Mouse (Mus musculus): Measurements from ENCODE around the gene Kank1.

Kank1 gene

DNA sequence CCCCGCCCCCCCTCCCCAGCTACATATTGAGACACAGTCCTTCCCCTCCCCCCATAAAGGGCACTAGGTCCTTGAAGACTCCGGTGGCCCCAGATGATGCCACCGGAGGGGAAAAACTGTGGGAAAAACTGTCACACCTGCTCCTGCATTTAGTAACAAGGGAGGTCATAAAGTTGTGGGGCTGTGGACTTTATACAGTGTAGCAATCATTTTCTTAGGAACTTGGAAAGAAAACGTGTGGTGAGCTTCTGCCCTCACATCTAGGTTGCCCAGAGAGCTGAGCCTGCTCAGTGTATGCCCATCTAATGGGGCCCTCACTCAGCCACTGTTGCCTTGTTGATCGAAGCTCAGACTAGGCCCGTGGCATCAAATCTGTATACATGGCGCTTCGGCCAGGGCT lies 9.3 kb downstream of the Kank1 start:
- Histone ChIP-seq H3K4me3 (replicated peaks; ENCODE audit: low read length) (no peak overlapping the region), H3K27me3 (ENCODE audit: insufficient read depth, low read length) (no peaks in the 10 kb centered on the region)
- TF ChIP-seq POU5F1 (IDR thresholded peaks at IDR 0.05; ENCODE audit: borderline replicate concordance, low read length): no peak
- TF ChIP-seq CTCF (conservative IDR thresholded peaks at IDR 0.05; ENCODE audit: low read length): no peak
- no peak for TF ChIP-seq NANOG (IDR thresholded peaks at IDR 0.05; ENCODE audit: borderline replicate concordance, low read length)

DNA sequence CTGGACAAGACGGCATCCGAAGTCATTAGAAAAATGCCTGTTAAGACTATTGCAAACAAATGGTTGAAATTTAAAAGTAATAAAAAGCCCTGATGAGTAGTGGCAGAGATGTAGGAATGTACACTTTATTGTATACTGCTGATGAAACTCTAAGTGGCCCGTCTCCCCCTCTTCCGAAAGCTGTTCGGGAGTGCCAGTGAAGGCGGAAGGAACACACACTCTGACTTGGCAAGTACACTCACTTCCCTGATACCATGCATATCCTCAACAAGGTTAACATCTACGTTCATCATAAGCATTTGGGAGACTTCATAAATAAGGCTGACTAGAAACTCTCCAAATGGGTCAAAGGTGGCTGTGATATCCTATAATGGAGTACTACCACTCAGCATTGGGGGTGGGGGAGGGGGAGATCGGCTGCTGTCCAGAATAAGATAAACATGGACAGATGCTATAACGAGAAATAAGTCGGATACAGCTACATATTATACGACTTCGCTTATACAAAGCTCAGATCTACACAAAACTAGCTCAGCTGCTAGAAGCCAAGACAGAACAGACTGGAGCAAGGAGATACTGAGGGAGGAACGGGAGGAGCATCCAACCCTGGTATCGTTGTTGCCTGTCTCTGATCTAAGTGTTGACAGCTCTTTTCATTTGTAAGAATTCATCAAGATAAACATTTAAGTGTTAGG lies 11.2 kb downstream of the Kank1 start:
- Histone ChIP-seq H3K9me3 (ENCODE audit: low read length) (no peaks in the 10 kb centered on the region), H3K4me3 (replicated peaks; ENCODE audit: low read length) (no peak overlapping the region), H3K4me1 (replicated peaks; ENCODE audit: low read depth, low read length) (peaks cover 15% of the 10 kb centered on the region), H3K36me3 (ENCODE audit: insufficient read depth, low read length) (no peaks in the 10 kb centered on the region), H3K27me3 (ENCODE audit: insufficient read depth, low read length) (no peaks in the 10 kb centered on the region)
- no peak for TF ChIP-seq CTCF (conservative IDR thresholded peaks at IDR 0.05; ENCODE audit: low read length)
- TF ChIP-seq POU5F1 (IDR thresholded peaks at IDR 0.05; ENCODE audit: borderline replicate concordance, low read length): no peak
- no peak for TF ChIP-seq NANOG (IDR thresholded peaks at IDR 0.05; ENCODE audit: borderline replicate concordance, low read length)

More for the DNA sequence above, 9.3 kb downstream of the Kank1 start:
- Histone ChIP-seq H3K4me1 (replicated peaks; ENCODE audit: low read depth, low read length) (peaks cover 29% of the 10 kb centered on the region), H3K9me3 (ENCODE audit: low read length) (no peaks in the 10 kb centered on the region), H3K36me3 (ENCODE audit: insufficient read depth, low read length) (no peaks in the 10 kb centered on the region)

DNA sequence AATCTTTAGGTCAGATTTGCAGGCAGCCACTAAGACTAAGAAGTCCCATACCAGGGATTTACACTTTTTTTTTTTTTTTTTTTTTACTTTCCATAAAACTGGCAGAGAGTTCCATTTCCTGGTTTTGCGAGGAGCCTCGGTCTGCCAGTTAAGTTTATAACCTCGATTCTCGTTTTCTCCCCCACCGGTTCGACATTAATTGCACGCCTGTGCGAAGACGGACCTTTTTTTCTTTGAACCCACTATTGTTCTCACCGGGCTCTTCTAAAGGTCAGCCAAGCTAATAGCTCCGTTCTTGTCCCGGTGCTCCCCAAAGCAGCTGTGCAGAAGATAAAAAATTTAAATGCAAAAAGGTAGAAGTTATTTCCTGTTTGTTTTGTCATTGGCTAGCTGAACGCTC lies 12.5 kb downstream of the Kank1 start:
- TF ChIP-seq CTCF (conservative IDR thresholded peaks at IDR 0.05; ENCODE audit: low read length): no peak
- no peak for TF ChIP-seq NANOG (IDR thresholded peaks at IDR 0.05; ENCODE audit: borderline replicate concordance, low read length)
- Histone ChIP-seq H3K4me1 (replicated peaks; ENCODE audit: low read depth, low read length) (peaks cover 10% of the 10 kb centered on the region), H3K27me3 (ENCODE audit: insufficient read depth, low read length) (no peaks in the 10 kb centered on the region), H3K4me3 (replicated peaks; ENCODE audit: low read length) (no peak overlapping the region), H3K9me3 (ENCODE audit: low read length) (no peaks in the 10 kb centered on the region), H3K36me3 (ENCODE audit: insufficient read depth, low read length) (no peaks in the 10 kb centered on the region)

DNA sequence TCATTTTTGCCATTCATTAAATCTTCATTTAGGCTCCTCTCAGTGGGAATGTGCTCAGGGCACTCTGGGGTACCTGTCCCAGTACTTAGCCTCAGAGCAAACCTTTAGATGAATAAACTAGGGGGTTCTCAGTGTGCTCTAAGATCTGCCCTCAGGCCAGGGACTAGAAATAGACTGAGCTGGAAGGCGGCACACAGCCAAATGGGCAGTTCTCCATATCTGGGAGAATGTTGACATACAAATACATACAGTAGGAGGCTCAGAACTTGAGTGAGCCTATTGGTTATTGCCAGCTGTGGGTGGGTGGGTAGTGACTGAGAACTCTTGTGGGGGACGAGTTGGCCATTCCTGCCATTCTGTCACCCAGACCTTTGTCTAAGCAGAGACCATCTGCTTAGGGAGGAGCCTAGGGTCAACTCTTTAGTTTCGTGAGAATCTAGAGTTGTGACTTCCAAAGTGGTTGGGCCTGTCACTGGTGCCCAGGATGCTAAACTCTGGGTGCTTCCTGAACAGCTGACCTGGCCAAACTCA lies 14.9 kb downstream of the Kank1 start:
- Histone ChIP-seq H3K36me3 (ENCODE audit: insufficient read depth, low read length) (no peaks in the 10 kb centered on the region), H3K4me3 (replicated peaks; ENCODE audit: low read length) (no peak overlapping the region), H3K9me3 (ENCODE audit: low read length) (no peaks in the 10 kb centered on the region), H3K4me1 (replicated peaks; ENCODE audit: low read depth, low read length) (peaks cover 9% of the 10 kb centered on the region), H3K27me3 (ENCODE audit: insufficient read depth, low read length) (no peaks in the 10 kb centered on the region)
- TF ChIP-seq CTCF (conservative IDR thresholded peaks at IDR 0.05; ENCODE audit: low read length) (no peak), POU5F1 (IDR thresholded peaks at IDR 0.05; ENCODE audit: borderline replicate concordance, low read length) (no peak), NANOG (IDR thresholded peaks at IDR 0.05; ENCODE audit: borderline replicate concordance, low read length) (no peak)

DNA sequence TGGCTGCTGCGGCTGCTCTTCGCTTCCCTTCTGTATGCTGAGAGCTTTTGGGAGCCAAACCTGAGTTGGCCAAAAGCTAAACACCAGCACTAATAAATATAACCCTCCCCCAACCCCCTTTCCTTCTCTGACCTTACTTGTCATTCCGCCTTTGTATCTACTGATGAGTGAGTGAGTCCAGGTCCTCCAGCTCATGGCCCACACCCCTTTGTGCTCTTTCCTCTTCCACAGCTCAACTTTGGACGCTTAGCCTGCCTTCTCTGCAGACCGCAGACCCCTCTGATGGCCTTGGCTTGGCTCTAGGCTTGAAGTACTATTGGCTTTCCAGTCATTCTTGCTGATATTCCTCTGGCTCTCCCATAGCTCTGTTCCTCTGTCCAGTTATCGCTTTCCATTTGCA lies 16.4 kb downstream of the Kank1 start:
- TF ChIP-seq NANOG (IDR thresholded peaks at IDR 0.05; ENCODE audit: borderline replicate concordance, low read length) (no peak), CTCF (conservative IDR thresholded peaks at IDR 0.05; ENCODE audit: low read length) (no peak), POU5F1 (IDR thresholded peaks at IDR 0.05; ENCODE audit: borderline replicate concordance, low read length) (no peak)
- Histone ChIP-seq H3K4me3 (replicated peaks; ENCODE audit: low read length) (no peak overlapping the region), H3K27me3 (ENCODE audit: insufficient read depth, low read length) (no peaks in the 10 kb centered on the region), H3K9me3 (ENCODE audit: low read length) (no peaks in the 10 kb centered on the region), H3K4me1 (replicated peaks; ENCODE audit: low read depth, low read length) (peaks cover 9% of the 10 kb centered on the region), H3K36me3 (ENCODE audit: insufficient read depth, low read length) (no peaks in the 10 kb centered on the region)

DNA sequence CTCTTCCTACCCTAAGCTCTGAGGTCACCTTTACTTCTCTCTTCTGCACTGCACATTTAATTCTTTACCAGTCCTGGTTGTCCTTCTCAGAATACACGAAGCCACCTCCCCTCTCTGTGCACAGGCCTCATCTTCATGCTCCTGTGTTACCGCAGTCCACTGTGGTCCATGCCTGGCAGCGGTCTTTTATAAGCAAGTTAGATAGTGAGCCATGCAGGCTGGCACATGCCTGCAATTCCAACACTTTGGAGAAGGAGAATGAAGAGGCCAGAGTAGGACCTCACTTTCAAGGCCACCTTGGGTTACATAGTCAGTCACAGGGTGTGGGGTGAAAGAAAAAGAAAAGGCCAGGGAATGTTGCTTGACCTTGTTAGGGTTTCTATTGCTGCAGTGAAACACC lies 16.9 kb downstream of the Kank1 start:
- TF ChIP-seq POU5F1 (IDR thresholded peaks at IDR 0.05; ENCODE audit: borderline replicate concordance, low read length) (no peak), CTCF (conservative IDR thresholded peaks at IDR 0.05; ENCODE audit: low read length) (no peak), NANOG (IDR thresholded peaks at IDR 0.05; ENCODE audit: borderline replicate concordance, low read length) (no peak)
- Histone ChIP-seq H3K27me3 (ENCODE audit: insufficient read depth, low read length) (no peaks in the 10 kb centered on the region), H3K9me3 (ENCODE audit: low read length) (no peaks in the 10 kb centered on the region), H3K4me3 (replicated peaks; ENCODE audit: low read length) (no peak overlapping the region), H3K36me3 (ENCODE audit: insufficient read depth, low read length) (no peaks in the 10 kb centered on the region), H3K4me1 (replicated peaks; ENCODE audit: low read depth, low read length) (peaks cover 8% of the 10 kb centered on the region)

DNA sequence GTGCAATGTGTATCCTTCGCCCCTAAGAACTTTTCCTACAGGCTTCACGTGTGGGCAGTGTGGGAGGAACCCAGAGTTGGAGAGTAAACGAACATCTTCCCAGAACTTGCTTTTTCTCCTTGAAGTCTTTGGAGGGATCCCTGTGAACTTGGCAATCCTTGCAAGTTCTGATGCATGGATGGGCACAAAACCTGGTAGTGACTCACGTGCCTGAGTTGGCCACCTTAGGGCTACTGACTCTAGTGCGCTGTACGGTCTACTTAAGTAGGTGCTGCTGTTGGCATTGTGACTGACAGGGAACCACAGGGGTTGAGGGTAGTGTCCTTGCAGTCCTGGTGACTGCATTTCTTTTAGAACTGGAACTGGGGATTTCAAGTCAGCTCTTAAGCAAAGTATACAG lies 21.5 kb downstream of the Kank1 start:
- TF ChIP-seq CTCF (conservative IDR thresholded peaks at IDR 0.05; ENCODE audit: low read length) (no peak), POU5F1 (IDR thresholded peaks at IDR 0.05; ENCODE audit: borderline replicate concordance, low read length) (no peak)
- Histone ChIP-seq H3K36me3 (ENCODE audit: insufficient read depth, low read length) (no peaks in the 10 kb centered on the region), H3K4me3 (replicated peaks; ENCODE audit: low read length) (no peak overlapping the region), H3K27me3 (ENCODE audit: insufficient read depth, low read length) (no peaks in the 10 kb centered on the region), H3K4me1 (replicated peaks; ENCODE audit: low read depth, low read length) (no peaks in the 10 kb centered on the region; the same call in 1 of the 2 replicates), H3K9me3 (ENCODE audit: low read length) (no peaks in the 10 kb centered on the region)

DNA sequence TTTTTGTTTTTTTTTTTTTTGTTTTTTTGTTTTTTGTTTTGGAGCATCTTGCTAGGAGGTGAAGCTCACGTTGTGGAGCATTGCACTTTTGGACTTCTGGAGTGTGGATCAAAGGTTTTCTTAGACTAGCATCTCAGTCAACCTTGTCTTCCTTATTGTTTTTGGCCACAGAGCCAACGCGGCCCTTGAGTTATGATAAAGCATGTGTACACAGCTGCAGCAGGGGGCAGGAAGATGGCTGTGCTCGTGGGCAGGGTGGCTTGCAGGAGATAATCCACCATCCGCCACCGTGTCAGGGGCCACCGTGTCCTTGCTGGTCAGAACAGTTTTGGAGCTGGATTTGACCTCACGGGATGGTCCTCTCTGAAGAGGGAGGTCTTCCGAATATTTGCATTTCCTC lies 29.4 kb downstream of the Kank1 start:
- no peaks in the 10 kb centered on the region for H3K27me3 ChIP-seq (ENCODE audit: insufficient read depth, low read length)
- H3K4me1 ChIP-seq (replicated peaks; ENCODE audit: low read depth, low read length): peaks cover 10% of the 10 kb centered on the region
- no peak for TF ChIP-seq CTCF (conservative IDR thresholded peaks at IDR 0.05; ENCODE audit: low read length)
- no peak for TF ChIP-seq POU5F1 (IDR thresholded peaks at IDR 0.05; ENCODE audit: borderline replicate concordance, low read length)
- TF ChIP-seq NANOG (IDR thresholded peaks at IDR 0.05; ENCODE audit: borderline replicate concordance, low read length): no peak
- H3K4me3 ChIP-seq (replicated peaks; ENCODE audit: low read length): no peak overlapping the region
- H3K9me3 ChIP-seq (ENCODE audit: low read length): no peaks in the 10 kb centered on the region; the same call in 1 of the 2 replicates
- H3K36me3 ChIP-seq (ENCODE audit: insufficient read depth, low read length): no peaks in the 10 kb centered on the region

DNA sequence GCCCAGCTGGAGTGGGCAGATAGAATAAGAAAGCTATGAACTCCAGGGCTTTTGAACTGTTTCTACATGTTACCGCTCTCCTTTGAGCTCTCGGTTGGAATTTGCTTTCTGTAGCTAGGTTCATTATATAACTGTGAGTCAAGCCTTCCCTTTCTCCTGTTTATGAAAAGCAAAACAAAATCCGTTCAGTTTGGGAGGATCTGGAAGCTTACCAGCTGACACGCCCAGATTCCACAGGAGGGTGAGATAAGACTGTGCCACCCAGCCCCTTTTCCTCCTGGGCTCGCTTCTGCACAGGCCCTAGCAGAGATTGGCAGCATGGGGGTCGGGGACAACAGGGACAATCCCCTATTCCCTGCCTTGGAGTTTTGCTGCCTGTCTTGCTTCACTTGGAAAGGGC lies 30.5 kb downstream of the Kank1 start:
- no peak for TF ChIP-seq POU5F1 (IDR thresholded peaks at IDR 0.05; ENCODE audit: borderline replicate concordance, low read length)
- no peak for TF ChIP-seq CTCF (conservative IDR thresholded peaks at IDR 0.05; ENCODE audit: low read length)
- no peak for TF ChIP-seq NANOG (IDR thresholded peaks at IDR 0.05; ENCODE audit: borderline replicate concordance, low read length)
- no peaks in the 10 kb centered on the region; the same call in 1 of the 2 replicates for H3K9me3 ChIP-seq (ENCODE audit: low read length)
- H3K4me3 ChIP-seq (replicated peaks; ENCODE audit: low read length): no peak overlapping the region
- H3K4me1 ChIP-seq (replicated peaks; ENCODE audit: low read depth, low read length): peaks cover 10% of the 10 kb centered on the region
- no peaks in the 10 kb centered on the region for H3K36me3 ChIP-seq (ENCODE audit: insufficient read depth, low read length)
- H3K27me3 ChIP-seq (ENCODE audit: insufficient read depth, low read length): no peaks in the 10 kb centered on the region
